Mouse (Mus musculus) heart, adult 11 months (tissue): ENCODE data around the gene Tram2.
A peak's percentile ranks its signal among the peaks of the same experiment; 100 is the strongest.

Experiments
- DNase-seq: peaks from one replicate; pipeline ENCODE4 v3.0.0; 2022

Tram2 gene

GRCm38 (mm10) chr1:21067536-21068221 lies 11.3 kb downstream of the Tram2 start:
- DNase-seq: no peak

- DNase-seq: no peak
Measured at GRCm38 (mm10) chr1:21064153-21064552, 14.9 kb downstream of the Tram2 start.

- DNase-seq: no peak
Measured at GRCm38 (mm10) chr1:21059385-21060109, 19.5 kb downstream of the Tram2 start.

GRCm38 (mm10) chr1:21053009-21053408 lies 26.0 kb downstream of the Tram2 start:
- DNase-seq: peak; percentile 90

- peak; percentile 93 for DNase-seq
Measured at GRCm38 (mm10) chr1:21052608-21053007, 26.4 kb downstream of the Tram2 start.

GRCm38 (mm10) chr1:21052132-21052545 lies 26.9 kb downstream of the Tram2 start:
- DNase-seq: no peak

GRCm38 (mm10) chr1:21049005-21049404 lies 30.0 kb downstream of the Tram2 start:
- DNase-seq: no peak

GRCm38 (mm10) chr1:21048402-21048801 lies 30.6 kb downstream of the Tram2 start:
- DNase-seq: no peak

GRCm38 (mm10) chr1:21042461-21042860 lies 36.6 kb downstream of the Tram2 start:
- peak; percentile 76 for DNase-seq

- DNase-seq: peak; percentile 84
Measured at GRCm38 (mm10) chr1:21040610-21041326, 38.3 kb downstream of the Tram2 start.

GRCm38 (mm10) chr1:21040173-21040572 lies 38.9 kb downstream of the Tram2 start:
- DNase-seq: peak; percentile 76

GRCm38 (mm10) chr1:21039564-21039963 lies 39.5 kb downstream of the Tram2 start:
- peak; percentile 74 for DNase-seq

- peak; percentile 82 for DNase-seq
Measured at GRCm38 (mm10) chr1:21037881-21038601, 41.0 kb downstream of the Tram2 start.

GRCm38 (mm10) chr1:21035878-21036277 lies 43.2 kb downstream of the Tram2 start:
- DNase-seq: peak; percentile 83

GRCm38 (mm10) chr1:21033792-21034119 lies 45.3 kb downstream of the Tram2 start:
- peak; percentile 74 for DNase-seq

- peak; percentile 77 for DNase-seq
Measured at GRCm38 (mm10) chr1:21033065-21033791, 45.8 kb downstream of the Tram2 start.

GRCm38 (mm10) chr1:21031650-21032049 lies 47.4 kb downstream of the Tram2 start:
- peak; percentile 36 for DNase-seq

GRCm38 (mm10) chr1:21029000-21029399 lies 50.0 kb downstream of the Tram2 start:
- peak; percentile 11 for DNase-seq

- DNase-seq: peak; percentile 76
Measured at GRCm38 (mm10) chr1:21026534-21026933, 52.5 kb downstream of the Tram2 start.

- DNase-seq: peak; percentile 70
Measured at GRCm38 (mm10) chr1:21025203-21025602, 53.8 kb downstream of the Tram2 start.

GRCm38 (mm10) chr1:21023101-21023500 lies 55.9 kb downstream of the Tram2 start:
- DNase-seq: peak; percentile 92

GRCm38 (mm10) chr1:21014463-21014862 lies 64.6 kb downstream of the Tram2 start:
- DNase-seq: peak; percentile 99
